Mouse (Mus musculus): Measurements from ENCODE around the gene Insm1.

The Insm1 gene

GRCm38 (mm10) chr2:146262215-146262614, 40.5 kb downstream of the Insm1 start:
- DNase-seq (ENCODE audit: low read depth, low spot score), result no peak

GRCm38 (mm10) chr2:146262966-146263365, 41.2 kb downstream of the Insm1 start:
- DNase-seq (ENCODE audit: low read depth, low spot score), result no peak

GRCm38 (mm10) chr2:146265045-146265444, 43.3 kb downstream of the Insm1 start:
- DNase-seq (ENCODE audit: low read depth, low spot score), result no peak

GRCm38 (mm10) chr2:146266539-146266938, 44.8 kb downstream of the Insm1 start:
- no peak for DNase-seq (ENCODE audit: low read depth, low spot score)
